Mouse (Mus musculus): ENCODE measurements around the gene Gm28043. TPM values are rescaled to one million over a fixed set of nuclear protein-coding genes. Genes with fewer than 3 reads are reported as not detected.

The Gm28043 gene
- total RNA-seq, 1 experiment from 2014 or later = 3.2 TPM

Small RNA genes within 50 kb of the gene (microRNA-seq; reads per million reads assigned to microRNA genes)
- 0 reads per million in 2 experiments for gene Mir7667

Other genes with a start within 250 kb of the Gm28043 start
- gene Pim1, start 124.1 kb upstream of the Gm28043 start, total RNA-seq (2021) = 104 and 129 TPM in 2 replicates
- not detected in 2 replicates for gene Gm17657, start 65.2 kb upstream of the Gm28043 start, total RNA-seq (2021)
- gene Tbc1d22b, start 65.1 kb upstream of the Gm28043 start, total RNA-seq (2021) = 23.7 and 24.6 TPM in 2 replicates
- gene Tmem217, start 62.5 kb upstream of the Gm28043 start, total RNA-seq (2021) = not detected in 2 replicates
- gene Rnf8, start 86 bp upstream of the Gm28043 start, total RNA-seq (2021) = 41.5 and 45.4 TPM in 2 replicates
- gene Cmtr1, start 45.7 kb downstream of the Gm28043 start, total RNA-seq (2021) = 70.7 and 71.6 TPM in 2 replicates
- gene Ccdc167, start 102.2 kb downstream of the Gm28043 start, total RNA-seq (2021) = 12.7 and 13.9 TPM in 2 replicates

All from adrenal gland, postnatal 14 days (tissue).